Mouse (Mus musculus) embryonic fibroblast, embryonic 13.5 days (primary cell): ENCODE results near the gene Hpse.

ENCODE experiments used
- CTCF ChIP-seq: IDR thresholded peaks from 2 replicates; pipeline ENCODE4 v1.5.1; 2011; ENCODE audit warnings: mild to moderate bottlenecking, control low read depth, low read length, moderate library complexity, borderline replicate concordance; ENCODE audit not compliant: insufficient read depth
- POLR2A ChIP-seq: IDR thresholded peaks from 2 replicates; pipeline ENCODE4 v1.6.1; 2011; ENCODE audit warnings: low read depth, mild to moderate bottlenecking, control low read depth, low read length, moderate library complexity

GRCm38 (mm10) chr5:100700861-100701620 lies 18.5 kb downstream of the Hpse start:
- TF ChIP-seq POLR2A = no peak
- no peak for TF ChIP-seq CTCF
